ENCODE assay signal across 23 mouse cellular contexts in genomic region chr3:68434897-68435296, GRCm38 (mm10).
DNase-seq lines count a peak whose midpoint lies in the region; ATAC-seq and TF ChIP-seq lines count a peak whose summit lies in the region.
"Had no signal": no experiment of that assay in that cellular context is flagged by ENCODE, and none has a peak within 500 bp of the region (broad histone marks: within the 10 kb centered on the region; RNA-seq: fewer than 3 reads in every experiment).

No protein-coding gene starts in this region.

- peak; percentile 79 for DNase-seq in brain, embryonic 14.5 days (ENCODE audit: low read depth)
- no peak for DNase-seq in testis, postnatal 14 days (ENCODE audit: low spot score)
- DNase-seq in stomach, postnatal 0 days (ENCODE audit: low spot score), result no peak
- DNase-seq in right cerebral cortex, adult 2 months (ENCODE audit: low spot score in 2 of 2), result no peak
- DNase-seq: adrenal gland, adult 2 months; adrenal gland, postnatal 14 days; cerebellum, adult 18-20 months; cerebellum, adult 9-10 months; cerebellum, postnatal 14 days; gastrocnemius, postnatal 10 days; gastrocnemius, postnatal 36 days; heart, adult 2 months; heart, postnatal 14 days; heart, postnatal 4 days had no signal

- H3K27me3 ChIP-seq in forebrain, embryonic 13.5 days, result no peaks in the 10 kb centered on the region
- no peaks in the 10 kb centered on the region for H3K27me3 ChIP-seq in forebrain, embryonic 16.5 days (replicated peaks; ENCODE audit: control insufficient read depth, insufficient read depth, low read length)
- H3K27me3 ChIP-seq in stomach, postnatal 0 days (ENCODE audit: control insufficient read depth, insufficient read depth, low read length), result no peaks in the 10 kb centered on the region
- H3K27me3 ChIP-seq: embryonic facial prominence, embryonic 12.5 days; embryonic facial prominence, embryonic 15.5 days; heart, embryonic 13.5 days had no signal

- H3K36me3 ChIP-seq in forebrain, embryonic 13.5 days (ENCODE audit: poor library complexity, severe bottlenecking), result no peaks in the 10 kb centered on the region
- H3K36me3 ChIP-seq in forebrain, embryonic 16.5 days (ENCODE audit: control insufficient read depth, insufficient read depth), result no peaks in the 10 kb centered on the region
- H3K36me3 ChIP-seq in stomach, postnatal 0 days (ENCODE audit: control insufficient read depth, insufficient read depth, low read length), result no peaks in the 10 kb centered on the region
- H3K36me3 ChIP-seq: embryonic facial prominence, embryonic 12.5 days; embryonic facial prominence, embryonic 15.5 days; heart, embryonic 10.5 days; heart, embryonic 13.5 days had no signal

- H3K4me1 ChIP-seq in forebrain, embryonic 13.5 days, result peaks cover 13% of the 10 kb centered on the region
- H3K4me1 ChIP-seq in forebrain, embryonic 16.5 days (replicated peaks; ENCODE audit: control insufficient read depth, insufficient read depth, low read length), result no peaks in the 10 kb centered on the region
- H3K4me1 ChIP-seq in stomach, postnatal 0 days (replicated peaks; ENCODE audit: control insufficient read depth, insufficient read depth), result no peaks in the 10 kb centered on the region
- H3K4me1 ChIP-seq: embryonic facial prominence, embryonic 12.5 days; embryonic facial prominence, embryonic 15.5 days; heart, embryonic 10.5 days; heart, embryonic 13.5 days had no signal

- no peak for TF ChIP-seq EP300 in stomach, postnatal 0 days (optimal IDR thresholded peaks at IDR 0.05)

- 39% methylated on average over 2 of the region's 2 CpGs for WGBS in forebrain, embryonic 13.5 days
- 31% methylated on average over 2 of the region's 2 CpGs for WGBS in forebrain, embryonic 16.5 days
- 77% methylated on average over 2 of the region's 2 CpGs for WGBS in stomach, postnatal 0 days

- H3K27ac ChIP-seq in forebrain, embryonic 13.5 days, result no peak overlapping the region
- H3K27ac ChIP-seq in forebrain, embryonic 16.5 days (ENCODE audit: low read length), result no peak overlapping the region
- no peak overlapping the region for H3K27ac ChIP-seq in stomach, postnatal 0 days (replicated peaks)
- H3K27ac ChIP-seq: embryonic facial prominence, embryonic 12.5 days; embryonic facial prominence, embryonic 15.5 days; heart, adult 2 months; heart, embryonic 10.5 days; heart, embryonic 13.5 days; hindbrain, embryonic 14.5 days had no signal

- TF ChIP-seq POLR2A in brain, embryonic 14.5 days (IDR thresholded peaks at IDR 0.05; ENCODE audit: borderline replicate concordance, extremely low read depth, insufficient read depth, insufficient read length, poor library complexity, severe bottlenecking), result no peak

- H3K9ac ChIP-seq in forebrain, embryonic 13.5 days, result no peak overlapping the region
- H3K9ac ChIP-seq in forebrain, embryonic 16.5 days (replicated peaks; ENCODE audit: low read depth, low read length), result no peak overlapping the region
- no peak overlapping the region for H3K9ac ChIP-seq in stomach, postnatal 0 days (ENCODE audit: low read length)
- H3K9ac ChIP-seq: embryonic facial prominence, embryonic 12.5 days; embryonic facial prominence, embryonic 15.5 days; heart, embryonic 13.5 days; hindbrain, embryonic 14.5 days had no signal

- no peaks in the 10 kb centered on the region for H3K9me3 ChIP-seq in forebrain, embryonic 13.5 days (replicated peaks)
- no peaks in the 10 kb centered on the region for H3K9me3 ChIP-seq in forebrain, embryonic 16.5 days (ENCODE audit: control insufficient read depth, low read length)
- no peaks in the 10 kb centered on the region for H3K9me3 ChIP-seq in stomach, postnatal 0 days (ENCODE audit: control insufficient read depth, low read length)
- H3K9me3 ChIP-seq: embryonic facial prominence, embryonic 12.5 days; embryonic facial prominence, embryonic 15.5 days; heart, embryonic 10.5 days; heart, embryonic 13.5 days had no signal

- no peak overlapping the region for H3K4me3 ChIP-seq in forebrain, embryonic 13.5 days
- no peak overlapping the region for H3K4me3 ChIP-seq in forebrain, embryonic 16.5 days (replicated peaks; ENCODE audit: low read length)
- no peak overlapping the region for H3K4me3 ChIP-seq in stomach, postnatal 0 days (ENCODE audit: low read depth, low read length)
- H3K4me3 ChIP-seq: embryonic facial prominence, embryonic 12.5 days; embryonic facial prominence, embryonic 15.5 days; heart, adult 2 months; heart, embryonic 10.5 days; heart, embryonic 13.5 days had no signal

- TF ChIP-seq CTCF in brain, embryonic 14.5 days (IDR thresholded peaks at IDR 0.05; ENCODE audit: borderline replicate concordance, extremely low read depth, insufficient read depth, insufficient read length), result no peak
- no peak for TF ChIP-seq CTCF in stomach, postnatal 0 days (IDR thresholded peaks at IDR 0.05; ENCODE audit: low read depth)

- ATAC-seq in forebrain, embryonic 13.5 days, result peak; percentile 41; the same call in 1 of the 2 replicates
- ATAC-seq in forebrain, embryonic 16.5 days, result peak; percentile 65
- ATAC-seq in stomach, postnatal 0 days (ENCODE audit: low FRiP score, low TSS enrichment), result no peak
- ATAC-seq: CD4-positive, CD25-positive, alpha-beta regulatory T cell, adult 4 months; intestine, postnatal 0 days had no signal

- H3K4me2 ChIP-seq in forebrain, embryonic 13.5 days, result no peak overlapping the region
- H3K4me2 ChIP-seq in forebrain, embryonic 16.5 days (ENCODE audit: low read length), result no peak overlapping the region
- no peak overlapping the region for H3K4me2 ChIP-seq in stomach, postnatal 0 days (replicated peaks; ENCODE audit: low read depth)
- H3K4me2 ChIP-seq: embryonic facial prominence, embryonic 12.5 days; embryonic facial prominence, embryonic 15.5 days; heart, embryonic 13.5 days; hindbrain, embryonic 14.5 days had no signal
